Mouse (Mus musculus) embryo, embryonic 9.5 days (tissue): ENCODE data around the gene Tst.

Experiments used
- DNase-seq: peaks from one replicate; pipeline ENCODE4 v3.0.0-alpha.2; 2017; ENCODE audit errors: extremely low spot score

Tst gene

DNA sequence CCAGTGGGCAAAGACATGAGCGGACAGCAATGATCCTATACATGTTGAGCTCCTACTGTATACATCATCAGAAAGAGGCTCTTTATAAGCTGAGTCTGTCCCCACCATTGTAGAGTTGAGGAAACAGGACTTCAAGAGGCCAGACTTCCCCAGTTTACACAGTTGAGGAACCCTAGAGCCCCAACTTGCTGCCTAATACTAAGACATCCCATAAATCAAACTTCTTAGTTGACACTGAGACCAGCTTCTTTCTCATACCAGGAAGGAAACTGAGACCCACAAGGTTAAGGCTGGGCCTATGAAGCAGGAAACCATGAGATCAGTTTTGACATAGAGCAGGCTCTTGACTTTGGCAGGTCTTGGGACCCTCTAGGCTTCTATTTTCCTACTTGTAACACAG lies 20.1 kb downstream of the Tst start:
- no peak for DNase-seq

DNA sequence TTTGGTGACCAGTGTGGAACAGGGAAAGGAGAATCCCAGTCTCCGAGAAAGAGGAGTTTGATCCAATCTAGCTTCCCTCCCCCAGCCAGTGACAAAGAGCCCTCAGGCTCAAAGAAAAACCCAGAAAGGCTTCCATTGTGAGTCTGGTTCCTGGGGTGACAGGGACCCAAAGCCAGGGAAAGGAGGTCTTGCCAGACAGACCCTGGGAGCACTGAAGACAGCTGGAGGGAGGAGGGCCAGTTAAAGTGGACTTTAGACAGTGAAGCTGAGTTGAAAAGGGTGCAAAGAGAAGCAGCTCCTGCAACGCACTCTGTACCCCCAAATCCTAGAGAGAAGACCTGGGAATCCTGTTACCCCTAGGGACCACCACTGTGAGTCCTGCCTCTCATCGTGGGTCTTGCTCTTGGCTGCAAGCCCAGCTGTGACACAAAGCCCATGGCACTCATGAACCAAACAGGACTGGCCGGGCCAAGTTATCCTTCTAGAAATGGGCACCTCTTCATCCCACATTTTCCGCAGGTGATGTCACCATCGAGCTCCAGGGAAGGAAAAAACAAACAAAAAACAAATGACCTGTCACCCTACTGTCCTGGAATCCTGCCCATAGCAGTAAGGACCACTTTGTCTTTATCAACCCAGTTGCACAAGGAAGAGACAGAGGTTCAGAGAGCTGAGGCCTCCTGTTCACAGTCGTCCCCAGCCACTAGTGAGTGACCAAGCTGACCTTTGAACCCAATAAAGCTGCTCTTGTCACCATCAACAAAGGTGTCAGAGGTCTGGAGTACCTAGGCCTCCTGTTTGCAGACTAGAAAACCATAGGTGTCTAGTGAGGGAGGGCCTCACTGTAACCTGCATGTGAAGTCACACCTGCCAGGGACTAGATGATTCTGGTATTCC lies 21.2 kb downstream of the Tst start:
- DNase-seq: no peak

GRCm38 (mm10) chr15:78383450-78384219 lies 22.1 kb downstream of the Tst start:
- no peak for DNase-seq

DNA sequence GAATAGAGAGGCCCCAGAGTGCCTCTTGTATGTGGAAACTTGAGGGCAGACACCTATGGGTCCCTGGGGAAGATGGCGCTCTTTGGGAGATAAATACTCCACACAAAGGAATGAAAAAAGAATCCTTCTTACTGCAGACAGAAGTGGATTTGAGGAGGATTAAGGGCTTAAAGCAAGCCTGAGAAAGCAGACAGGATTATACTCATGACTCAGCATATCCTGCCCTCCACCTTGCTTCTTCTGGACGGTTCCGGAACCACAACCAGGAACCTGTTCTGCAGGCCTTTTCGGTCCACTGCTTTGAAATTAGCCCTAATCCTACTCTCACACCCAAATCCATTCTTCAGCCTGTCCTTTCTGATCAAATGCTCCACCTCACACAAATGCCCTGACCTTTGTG lies 23.6 kb downstream of the Tst start:
- no peak for DNase-seq

- DNase-seq: no peak
Measured at GRCm38 (mm10) chr15:78380741-78381140, 25.0 kb downstream of the Tst start.

DNA sequence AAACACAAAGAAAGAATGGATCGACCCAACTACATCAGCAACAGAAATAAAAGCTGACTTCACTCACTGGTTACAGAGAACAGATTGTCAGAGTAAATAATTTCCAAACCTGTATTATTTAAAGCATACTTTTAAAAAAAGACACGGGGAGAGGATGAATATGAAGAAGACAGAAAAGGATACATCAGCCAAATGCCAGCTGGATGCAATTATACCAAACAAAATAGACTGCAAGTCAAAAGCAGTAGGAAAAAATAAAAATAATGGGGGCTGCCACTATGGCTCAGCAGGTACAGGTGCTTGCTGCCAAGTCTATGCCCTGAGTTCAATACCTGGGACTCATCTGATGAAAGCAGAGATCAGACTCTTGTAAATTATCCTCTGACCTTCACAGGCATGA lies 25.5 kb downstream of the Tst start:
- DNase-seq: no peak

GRCm38 (mm10) chr15:78378556-78378955 lies 27.2 kb downstream of the Tst start:
- no peak for DNase-seq

DNA sequence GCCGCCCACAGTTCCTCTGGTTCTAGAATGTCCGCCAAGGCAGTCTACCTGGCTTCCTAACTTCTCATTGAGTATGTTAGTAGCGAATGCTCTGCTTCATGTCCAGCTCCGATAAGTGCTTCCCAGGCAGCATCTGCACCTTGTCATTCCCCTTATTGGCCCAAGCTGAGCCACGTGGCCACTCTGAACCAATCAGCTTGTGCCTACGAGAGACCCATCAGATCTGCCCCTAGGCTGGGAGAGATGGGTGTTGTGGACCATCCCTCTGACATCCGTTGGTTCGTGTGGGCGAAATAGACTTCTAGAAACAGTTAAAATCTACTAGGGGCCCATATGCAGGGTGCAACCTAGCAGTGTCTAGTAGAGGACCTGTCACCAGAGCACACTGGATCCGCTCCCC lies 27.8 kb downstream of the Tst start:
- DNase-seq: no peak

GRCm38 (mm10) chr15:78374204-78374603 lies 31.5 kb downstream of the Tst start:
- DNase-seq: no peak

DNA sequence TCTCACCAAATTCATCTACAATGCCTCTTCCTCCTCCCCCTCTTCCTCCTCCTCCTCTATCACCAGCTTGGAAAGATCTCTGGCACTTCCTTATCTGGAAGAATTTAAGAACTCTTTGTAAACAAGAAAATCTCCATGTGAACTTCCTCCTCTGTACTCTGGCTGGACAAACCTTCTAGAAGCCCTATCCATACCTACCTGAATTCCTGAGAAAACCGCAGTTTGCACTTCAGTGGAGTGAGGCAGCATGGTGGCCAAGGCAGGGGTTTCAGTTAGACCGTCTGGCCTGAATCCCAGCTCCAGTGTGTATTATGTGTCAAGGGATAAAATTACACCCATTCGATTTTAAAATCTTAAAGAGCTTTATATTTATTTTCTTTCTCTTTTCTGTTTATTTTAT lies 32.9 kb downstream of the Tst start:
- DNase-seq: no peak

GRCm38 (mm10) chr15:78369641-78370040 lies 36.1 kb downstream of the Tst start:
- no peak for DNase-seq

GRCm38 (mm10) chr15:78368926-78369346 lies 36.8 kb downstream of the Tst start:
- DNase-seq: peak; percentile 64

DNA sequence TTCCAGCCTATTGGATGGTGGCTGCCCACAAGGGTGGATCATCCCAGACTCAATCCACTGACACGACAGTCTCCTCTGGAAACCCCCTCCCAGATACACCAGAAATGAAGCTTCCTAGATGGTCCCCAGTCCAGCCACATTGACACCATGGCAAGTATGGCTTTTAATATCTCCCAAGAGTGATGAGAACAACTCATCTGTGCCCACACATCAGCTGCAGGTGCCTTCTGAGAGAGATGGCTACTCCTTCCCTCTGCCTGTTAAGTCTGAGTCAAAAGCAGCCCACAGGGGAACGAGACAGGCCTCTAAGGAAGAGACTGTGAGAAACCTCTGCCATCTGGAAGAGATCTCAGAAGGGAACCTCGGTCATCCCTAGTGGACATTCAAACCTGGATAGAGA lies 37.9 kb downstream of the Tst start:
- DNase-seq: no peak

- no peak for DNase-seq
Measured at GRCm38 (mm10) chr15:78366875-78367274, 38.8 kb downstream of the Tst start.

GRCm38 (mm10) chr15:78365916-78366315 lies 39.8 kb downstream of the Tst start:
- no peak for DNase-seq

- DNase-seq: no peak
Measured at GRCm38 (mm10) chr15:78355548-78355947, 50.2 kb downstream of the Tst start.

GRCm38 (mm10) chr15:78354958-78355357 lies 50.7 kb downstream of the Tst start:
- peak; percentile 31 for DNase-seq

GRCm38 (mm10) chr15:78351586-78352165 lies 54.0 kb downstream of the Tst start:
- DNase-seq: no peak
